Mouse (Mus musculus): Measurements from ENCODE around the gene Kcnab1.

Gene Kcnab1

GRCm38 (mm10) chr3:65204356-65205075 lies 95.3 kb downstream of the Kcnab1 start:
- DNase-seq (ENCODE audit: low spot score): no peak

DNA sequence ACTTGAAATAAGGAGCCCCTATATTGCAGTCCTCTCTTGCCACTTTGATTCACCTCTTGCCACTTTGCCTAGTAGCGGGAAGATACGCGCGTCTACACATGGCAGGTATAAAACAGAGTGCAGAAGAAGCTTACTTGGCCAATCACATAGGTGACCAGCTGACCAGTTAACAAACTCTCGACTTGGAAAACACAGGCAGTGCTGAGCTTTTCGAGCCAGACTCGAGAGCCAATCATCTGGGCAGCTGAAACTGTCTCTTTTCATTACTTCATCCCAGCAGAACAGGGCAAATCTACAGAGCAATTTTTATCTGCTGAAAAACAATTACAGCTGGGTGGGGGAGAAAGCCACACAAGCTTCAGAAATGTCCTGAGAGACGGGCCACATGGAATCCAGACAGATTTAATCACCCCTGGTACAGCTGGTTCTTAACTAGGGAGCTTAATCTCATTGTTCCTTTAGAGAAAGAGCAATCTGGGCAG lies 96.4 kb downstream of the Kcnab1 start:
- DNase-seq (ENCODE audit: low spot score): peak; percentile 68

- DNase-seq (ENCODE audit: low spot score): no peak
Measured at GRCm38 (mm10) chr3:65213725-65214124, 104.5 kb downstream of the Kcnab1 start.

DNA sequence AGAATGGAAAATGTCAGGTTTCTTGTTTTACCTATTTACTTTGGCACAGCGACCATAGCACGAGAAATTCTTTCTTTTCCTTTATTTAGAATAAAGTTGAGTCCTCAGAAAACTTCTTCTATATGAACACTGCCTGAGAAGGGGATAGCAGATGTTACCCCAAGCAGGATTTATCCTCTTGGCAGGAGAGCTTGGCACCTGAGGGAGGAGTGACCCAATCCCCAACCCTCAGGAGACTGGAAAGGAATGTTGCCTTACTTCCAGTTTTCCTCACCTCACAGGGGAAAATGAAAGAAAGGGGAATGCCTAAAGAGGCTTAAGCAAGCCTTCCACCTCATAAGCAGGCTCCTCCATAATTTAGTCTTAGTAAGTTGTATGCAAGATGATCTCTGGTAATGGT lies 105.5 kb downstream of the Kcnab1 start:
- DNase-seq (ENCODE audit: low spot score): no peak

DNA sequence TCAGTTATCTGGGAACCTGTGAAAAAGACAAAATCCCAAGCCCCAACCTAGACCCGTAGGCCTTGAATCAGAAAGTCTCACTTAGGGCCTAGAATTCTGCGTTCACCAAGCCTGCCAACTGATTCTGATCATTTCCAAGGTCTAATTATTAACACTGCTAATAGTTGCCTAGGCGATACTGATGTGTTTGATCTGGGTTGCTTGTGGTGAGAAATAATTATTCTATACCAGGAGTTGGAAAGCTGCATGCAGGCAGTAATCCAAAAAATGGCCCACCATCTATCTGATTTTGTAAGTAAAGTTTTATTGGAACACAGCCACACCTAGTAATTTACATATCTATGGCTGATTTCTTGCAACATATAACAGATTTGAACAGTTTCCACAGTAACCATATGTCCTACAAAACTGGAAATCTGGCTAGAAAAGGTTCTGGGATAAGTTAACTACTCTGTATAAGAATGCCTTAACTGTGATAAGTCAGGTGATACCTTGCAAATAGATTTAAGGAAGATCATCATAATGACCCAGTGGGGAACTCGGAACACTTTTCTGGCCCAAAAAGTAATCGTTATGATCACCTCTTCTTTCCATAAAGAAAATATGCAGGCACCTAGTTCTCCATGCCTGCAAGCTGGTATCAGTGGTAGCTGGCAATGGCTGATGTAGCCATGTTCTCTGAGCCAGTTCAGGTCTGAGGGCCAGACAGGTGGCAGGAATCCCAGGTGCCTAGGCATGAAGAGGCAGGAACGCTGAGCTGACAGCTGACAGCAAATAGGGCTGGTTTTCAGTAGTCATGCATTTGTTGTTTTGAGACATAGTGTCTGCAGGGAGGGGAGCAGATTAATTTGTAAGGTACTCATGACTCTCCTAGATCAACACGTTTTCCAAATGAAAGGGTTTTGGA lies 108.7 kb downstream of the Kcnab1 start:
- no peak for DNase-seq (ENCODE audit: low spot score)

GRCm38 (mm10) chr3:65220287-65220686 lies 111.1 kb downstream of the Kcnab1 start:
- DNase-seq (ENCODE audit: low spot score): no peak

GRCm38 (mm10) chr3:65223635-65224034 lies 114.5 kb downstream of the Kcnab1 start:
- no peak for DNase-seq (ENCODE audit: low spot score)

- DNase-seq (ENCODE audit: low spot score): no peak
Measured at GRCm38 (mm10) chr3:65230978-65231377, 121.8 kb downstream of the Kcnab1 start.

- DNase-seq (ENCODE audit: low spot score): no peak
Measured at GRCm38 (mm10) chr3:65231419-65232090, 122.4 kb downstream of the Kcnab1 start.

GRCm38 (mm10) chr3:65249023-65249422 lies 139.8 kb downstream of the Kcnab1 start:
- no peak for DNase-seq (ENCODE audit: low spot score)

GRCm38 (mm10) chr3:65260521-65260920 lies 151.3 kb downstream of the Kcnab1 start:
- DNase-seq (ENCODE audit: low spot score): no peak

DNA sequence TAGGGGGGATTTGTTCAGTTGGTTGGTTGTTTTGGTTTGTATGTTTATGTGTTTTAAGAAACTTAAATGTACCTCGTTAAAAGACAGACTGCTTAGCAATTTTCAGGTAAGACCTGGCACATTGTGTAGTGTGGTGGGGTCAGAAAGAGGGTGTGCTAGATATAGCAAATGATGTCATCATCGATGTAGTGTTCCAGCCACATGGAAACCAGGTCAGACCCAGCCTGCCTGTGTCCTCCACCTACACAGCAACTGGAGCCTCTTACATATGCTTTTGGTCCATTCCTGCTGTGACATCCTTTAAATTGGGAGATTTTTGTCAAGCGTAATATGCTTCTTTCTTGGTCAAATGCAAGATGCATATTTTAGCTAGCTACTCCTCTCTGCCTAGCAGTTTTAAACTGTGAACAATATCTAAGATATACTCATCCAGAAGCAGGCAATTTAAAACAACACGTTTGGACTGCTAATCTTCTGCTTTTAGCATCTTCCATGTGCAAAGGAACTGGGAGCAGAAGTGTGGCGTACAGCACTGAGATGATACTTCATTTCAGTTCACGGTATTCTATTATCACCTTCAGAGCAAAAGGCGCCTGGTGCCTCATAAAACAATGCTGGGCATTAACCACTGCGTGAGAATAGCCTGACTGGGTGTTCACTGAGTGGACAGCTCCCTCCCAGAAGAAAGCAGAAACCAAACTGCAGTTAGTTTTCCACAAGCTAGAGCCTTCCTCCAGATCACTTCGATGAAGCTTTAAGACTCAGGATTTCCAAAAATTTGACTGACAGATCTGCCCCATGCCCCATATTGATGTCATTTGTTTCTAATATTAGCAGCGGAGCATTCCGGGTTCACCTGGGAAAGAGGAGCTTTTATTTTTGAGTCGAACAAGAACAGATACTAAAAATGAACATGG lies 153.6 kb downstream of the Kcnab1 start:
- no peak for DNase-seq (ENCODE audit: low spot score)

DNA sequence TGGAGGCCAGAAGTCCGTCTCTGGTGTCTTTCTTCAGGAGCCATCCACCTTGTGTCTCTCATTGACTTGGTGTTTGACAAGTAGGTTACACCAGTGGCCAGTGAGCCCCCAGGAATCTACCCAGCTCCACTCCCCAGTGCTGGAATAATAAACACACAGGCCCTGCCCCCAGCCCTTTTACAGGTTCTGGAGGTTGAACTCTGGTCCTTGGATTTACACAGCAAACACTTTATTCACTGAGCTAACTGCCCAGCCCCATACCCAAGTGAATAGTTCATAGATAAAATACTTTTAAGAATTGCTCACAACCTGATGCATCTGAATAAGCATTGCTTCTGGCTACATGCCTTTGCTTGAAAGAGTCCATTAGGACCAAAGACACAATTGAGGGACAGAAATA lies 164.1 kb downstream of the Kcnab1 start:
- DNase-seq (ENCODE audit: low spot score): no peak

- DNase-seq (ENCODE audit: low spot score): no peak
Measured at GRCm38 (mm10) chr3:65277777-65278176, 168.6 kb downstream of the Kcnab1 start.

- DNase-seq (ENCODE audit: low spot score): no peak
Measured at GRCm38 (mm10) chr3:65283366-65283765, 174.2 kb downstream of the Kcnab1 start.

- no peak for DNase-seq (ENCODE audit: low spot score)
Measured at GRCm38 (mm10) chr3:65288994-65289393, 179.8 kb downstream of the Kcnab1 start.

DNA sequence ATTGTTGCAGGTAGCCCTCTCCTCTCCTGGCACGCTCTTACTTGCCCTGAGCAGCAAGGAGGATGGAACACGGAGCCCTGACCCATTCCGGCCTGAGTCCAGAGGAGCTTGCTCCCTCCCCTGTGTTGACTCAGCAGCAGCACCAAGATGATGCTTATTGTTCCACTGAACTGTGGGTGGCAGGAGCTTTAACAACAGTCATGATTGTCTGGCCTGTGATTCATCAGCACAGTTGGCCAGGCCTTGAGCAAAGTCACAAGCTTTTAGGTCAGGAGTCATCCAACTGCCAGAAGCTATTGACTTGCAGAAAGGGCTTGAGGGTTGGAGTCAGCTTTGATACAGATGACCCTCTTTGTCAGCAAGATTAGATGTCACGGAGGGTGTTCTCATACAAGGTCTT lies 187.8 kb downstream of the Kcnab1 start:
- DNase-seq (ENCODE audit: low spot score): no peak

DNA sequence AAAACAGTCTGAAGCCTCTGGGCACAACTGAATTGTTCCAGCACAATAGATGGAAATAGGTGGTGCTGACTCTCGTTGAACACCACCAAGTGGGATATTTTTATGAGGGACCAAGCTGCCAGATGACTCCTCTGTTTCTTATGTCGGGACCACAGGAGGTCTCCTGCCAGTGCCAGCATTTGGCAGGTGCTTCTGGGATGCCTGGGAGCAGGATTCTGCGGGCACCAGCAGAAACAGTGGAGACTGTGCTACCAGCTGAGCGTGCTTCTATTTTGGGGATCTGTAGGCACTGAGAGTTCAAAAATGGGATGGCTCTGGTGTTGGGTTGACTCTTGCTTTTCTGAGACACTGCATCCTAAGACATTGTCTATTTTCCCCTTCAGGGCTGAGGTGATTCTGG lies 190.0 kb downstream of the Kcnab1 start:
- DNase-seq (ENCODE audit: low spot score): no peak

DNA sequence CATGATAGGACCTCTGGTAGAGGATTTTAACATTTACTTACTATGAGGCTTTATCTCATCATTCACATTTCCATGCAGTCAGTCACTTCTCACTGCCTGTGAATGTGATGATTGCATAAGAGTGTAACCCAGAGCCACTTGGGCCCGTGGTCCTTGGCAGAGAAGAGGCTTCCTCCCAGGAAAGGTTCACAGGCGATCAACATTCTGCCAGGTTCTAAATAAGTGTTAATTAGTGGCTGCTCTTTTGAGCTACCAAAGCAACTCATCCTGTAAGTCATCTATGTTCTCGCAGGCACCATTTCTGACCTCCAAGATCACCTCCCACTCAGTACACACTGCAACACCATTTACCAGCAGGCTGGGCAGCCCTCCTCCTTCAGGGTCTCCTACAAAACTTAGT lies 192.3 kb downstream of the Kcnab1 start:
- no peak for DNase-seq (ENCODE audit: low spot score)

DNA sequence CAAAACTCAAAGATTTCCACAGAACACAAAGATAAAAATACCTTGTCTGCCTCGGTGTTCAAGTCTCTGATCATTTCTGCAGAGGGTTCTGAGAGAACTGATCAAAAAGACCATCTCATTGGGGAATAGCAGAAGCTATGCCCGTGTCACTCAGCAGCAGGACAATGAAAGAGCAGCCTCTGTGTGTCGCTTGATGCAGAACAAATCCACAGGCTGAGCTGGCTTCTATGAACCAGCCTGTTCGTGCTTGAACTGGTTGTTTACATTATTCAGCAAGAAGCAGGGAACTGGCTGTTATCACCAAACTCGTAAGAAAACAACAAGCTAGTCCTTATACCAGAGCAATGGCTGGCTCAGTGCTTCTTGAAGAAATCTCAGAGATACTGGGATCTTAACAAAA lies 193.4 kb downstream of the Kcnab1 start:
- DNase-seq (ENCODE audit: low spot score): peak; percentile 50

DNA sequence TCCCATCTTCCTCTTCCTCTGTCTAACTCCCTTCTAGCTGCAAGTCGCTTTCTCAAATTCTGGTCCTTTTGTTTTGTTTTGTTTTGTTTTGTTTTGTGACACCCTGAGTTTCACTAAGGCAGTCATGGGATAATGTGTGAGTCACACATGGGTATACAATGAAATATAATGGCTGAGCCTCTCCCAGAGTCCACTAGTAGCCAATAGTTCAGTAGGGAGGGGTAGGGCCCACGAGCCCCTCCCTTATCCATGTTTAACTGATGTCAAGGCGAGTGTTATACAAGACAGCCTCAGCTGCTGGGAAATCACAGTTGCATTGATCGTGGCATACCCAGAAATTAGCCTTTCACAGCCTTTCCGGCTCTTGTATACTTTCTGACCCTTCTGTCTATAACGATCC lies 206.7 kb downstream of the Kcnab1 start:
- DNase-seq (ENCODE audit: low spot score): no peak

DNA sequence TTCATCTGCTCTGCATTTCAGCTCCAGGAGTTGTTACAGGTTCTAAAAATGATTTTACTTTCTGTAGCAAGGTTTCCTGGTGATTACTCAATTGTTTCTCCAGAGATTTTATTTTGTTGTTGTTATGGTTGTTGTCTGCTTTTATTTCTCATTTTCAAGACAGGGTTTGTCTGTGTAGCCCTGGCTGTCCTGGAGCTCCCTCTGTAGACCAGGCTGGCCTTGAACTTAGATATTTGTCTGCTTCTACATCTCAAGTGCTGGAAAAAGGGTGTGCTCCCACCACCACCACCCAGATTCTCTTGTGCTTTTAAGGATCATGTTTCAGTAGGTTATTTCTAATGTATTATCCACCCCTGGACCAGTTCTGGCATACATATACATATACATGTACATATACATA lies 207.6 kb downstream of the Kcnab1 start:
- no peak for DNase-seq (ENCODE audit: low spot score)

Data from retina, embryonic 14.5 days (tissue).